Mouse (Mus musculus): ENCODE measurements at regions not wholly inside any gene's neighbourhood (a gene's known extent, or its start where the extent isn't known, plus 50 kb on each side); places are given as distances from the start of the nearest gene placed in this dataset.

DNA sequence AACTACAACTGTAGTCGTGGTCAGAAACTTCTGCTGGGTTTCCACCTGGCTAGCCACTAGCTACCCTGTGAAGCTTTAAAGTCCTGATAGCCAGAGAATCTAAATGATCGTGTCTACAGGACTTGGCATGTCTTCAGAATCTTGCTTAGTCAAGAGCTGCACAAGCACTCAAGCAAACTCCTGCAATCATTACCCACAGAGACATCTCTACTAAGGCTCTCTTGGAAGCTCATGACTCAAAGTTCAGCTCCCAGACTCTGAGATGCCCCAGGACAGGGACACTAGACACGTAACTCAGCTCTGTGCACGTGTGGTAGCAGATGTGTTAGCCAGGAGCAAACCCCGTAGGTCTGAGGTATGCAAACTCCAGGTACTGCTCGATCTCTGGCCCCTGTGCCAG is 242.2 kb downstream of the Rybp start:
- DNase-seq = peak; percentile 33

DNA sequence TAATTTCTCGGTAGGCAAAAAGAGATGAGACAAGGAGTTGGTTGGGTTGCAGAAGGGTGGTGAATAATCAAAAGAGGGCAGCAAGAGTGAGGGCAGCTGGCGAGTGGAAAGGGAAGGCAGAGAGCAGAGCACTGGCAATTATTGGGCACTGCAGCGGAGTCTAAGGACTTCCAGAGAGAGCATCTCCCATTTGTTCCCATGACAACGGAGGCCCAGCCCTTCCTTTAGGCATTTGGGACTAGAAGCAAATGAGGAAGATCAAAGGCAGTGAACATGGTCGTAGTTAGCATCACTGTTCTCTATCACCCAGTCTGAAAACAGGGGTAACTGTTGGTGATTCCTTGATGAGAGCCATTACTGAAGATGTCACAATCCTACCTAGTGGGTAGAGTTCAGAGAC is 246.1 kb downstream of the Rybp start:
- no peak for DNase-seq

- no peak for DNase-seq
Observed at GRCm38 (mm10) chr6:100040459-100040984, 246.8 kb downstream of the Rybp start.

DNA sequence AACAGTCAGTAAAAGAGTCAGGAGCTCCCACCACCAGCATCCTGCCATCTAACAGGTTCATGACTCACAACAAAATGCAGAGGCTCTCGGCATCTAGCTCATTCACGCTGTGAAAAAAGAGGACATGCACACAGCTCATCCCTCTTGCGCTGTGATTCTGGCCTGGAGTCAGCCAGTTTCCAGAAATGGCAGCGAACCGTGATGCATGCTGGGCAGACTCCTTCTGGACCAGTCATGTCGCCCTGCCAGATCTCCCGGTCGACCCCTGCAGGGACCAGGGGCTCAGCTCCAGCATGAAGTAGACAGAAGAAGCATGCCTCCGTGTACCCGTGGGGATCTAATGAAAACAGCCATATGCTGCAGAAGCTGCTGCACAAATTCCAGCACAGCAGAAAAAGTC is 254.6 kb downstream of the Rybp start:
- no peak for DNase-seq

- no peak for DNase-seq
Observed at GRCm38 (mm10) chr6:100030522-100030921, 256.8 kb downstream of the Rybp start.

- DNase-seq = no peak
Observed at GRCm38 (mm10) chr6:100030010-100030409, 257.3 kb downstream of the Rybp start.

DNA sequence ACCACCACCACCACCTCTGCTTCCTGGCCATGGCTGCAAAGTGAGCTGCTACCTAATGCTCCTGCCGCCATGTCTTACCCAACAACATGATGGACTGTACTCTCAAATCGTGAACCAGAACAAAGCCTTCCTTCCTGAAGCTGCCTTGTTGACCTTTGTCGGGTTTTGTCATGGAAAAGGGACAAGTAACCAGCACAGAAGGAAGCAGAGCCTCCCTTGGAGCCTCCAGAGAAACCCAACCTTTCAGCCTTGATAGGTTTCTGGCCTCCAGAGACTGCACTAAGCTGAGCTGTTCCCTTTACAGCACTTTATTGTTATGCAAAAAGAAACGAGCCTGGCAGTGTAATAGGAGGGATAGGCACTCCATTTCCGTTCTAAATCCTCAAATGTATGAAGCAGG is 259.8 kb downstream of the Rybp start:
- no peak for DNase-seq

GRCm38 (mm10) chr6:100025531-100025951 is 261.7 kb downstream of the Rybp start:
- peak; percentile 20 for DNase-seq

DNA sequence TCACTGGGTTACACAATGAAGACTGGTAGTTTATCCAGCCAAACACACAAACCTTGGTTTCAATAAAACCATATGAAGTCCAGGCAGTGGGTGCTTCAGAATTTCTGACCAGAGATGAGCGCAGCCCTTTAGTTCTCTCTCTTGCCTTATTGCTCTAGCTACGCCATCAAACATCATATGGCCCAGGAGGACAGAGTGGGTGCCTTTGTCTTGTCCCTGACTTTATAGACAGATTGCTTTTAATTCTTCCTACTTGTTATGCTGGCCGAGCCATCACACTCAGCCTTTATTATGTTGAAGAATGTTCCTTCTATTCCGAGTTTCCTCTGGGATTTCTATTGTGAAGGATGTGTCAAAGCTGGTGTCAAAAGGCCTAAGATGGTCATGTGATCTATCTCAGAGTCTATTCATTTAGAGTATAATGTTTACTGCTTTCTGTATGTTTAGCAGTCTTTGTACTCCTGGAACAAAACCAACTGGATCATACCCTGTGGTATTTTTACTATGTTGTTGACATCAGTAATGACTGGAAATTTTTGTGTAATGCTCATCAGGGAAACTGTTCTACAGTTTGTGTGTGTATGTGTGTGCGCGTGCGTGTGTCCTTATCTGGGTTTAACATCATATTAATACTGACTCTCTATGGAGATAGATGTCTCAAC is 263.7 kb downstream of the Rybp start:
- DNase-seq = no peak

- DNase-seq = no peak
Observed at GRCm38 (mm10) chr6:100019016-100019415, 268.3 kb downstream of the Rybp start.

- peak; percentile 91 for DNase-seq
Observed at GRCm38 (mm10) chr6:100013949-100014348, 273.3 kb downstream of the Rybp start.

DNA sequence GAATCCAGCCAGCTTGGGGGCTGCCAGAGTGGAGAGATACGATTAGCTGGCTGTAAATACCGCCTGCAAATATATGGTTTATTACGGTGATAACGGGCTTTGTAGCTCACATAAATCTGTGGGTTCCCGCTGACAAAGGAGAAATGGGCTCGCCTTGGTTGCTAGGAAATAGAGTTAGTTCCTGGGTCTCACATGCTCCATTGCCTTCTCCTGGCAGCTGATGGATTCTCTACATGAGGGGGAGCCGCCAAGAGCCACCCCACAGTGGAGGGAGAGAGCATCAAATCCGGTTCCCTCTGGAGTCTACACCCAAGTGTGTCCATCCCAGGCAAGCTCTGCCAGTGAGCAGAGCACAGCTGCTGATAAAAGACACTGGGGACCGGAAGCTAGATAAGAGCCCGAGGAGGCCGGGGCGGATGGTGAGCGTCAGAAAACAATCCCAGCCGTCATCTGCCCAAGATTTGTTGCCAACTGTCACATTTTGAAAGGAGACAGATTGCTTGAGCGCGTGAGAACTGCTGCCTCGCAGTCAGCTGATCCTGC is 275.7 kb downstream of the Rybp start:
- peak; percentile 85 for DNase-seq

DNA sequence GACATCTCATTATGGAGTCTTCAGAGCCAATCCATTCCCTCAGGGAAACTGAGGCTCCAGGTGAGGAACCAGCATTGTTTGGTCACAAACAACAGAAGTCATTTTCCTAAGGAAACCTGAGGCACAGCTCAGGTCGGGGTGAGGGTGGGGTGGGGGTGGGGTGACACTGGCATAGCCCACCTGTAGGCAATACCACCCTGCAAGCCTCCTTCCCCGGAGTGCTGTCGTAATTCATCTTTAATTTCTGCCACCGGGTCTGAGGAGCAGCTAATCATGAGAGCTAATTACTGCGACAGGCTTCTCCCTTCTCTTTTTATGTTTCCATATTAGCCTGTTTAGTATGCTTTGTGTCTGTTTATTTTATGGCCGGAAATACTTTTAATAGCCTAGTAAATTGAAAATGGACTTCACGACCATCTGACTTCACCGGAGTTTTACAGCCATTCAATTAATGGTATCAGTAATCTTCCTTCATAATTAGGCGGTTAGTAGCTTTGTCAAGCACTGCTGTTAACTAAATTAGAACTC is 276.3 kb downstream of the Rybp start:
- DNase-seq = no peak

- DNase-seq = no peak
Observed at GRCm38 (mm10) chr6:99999711-100000365, 273.6 kb upstream of the Prok2 start.

GRCm38 (mm10) chr6:99995970-99996956 is 270.1 kb upstream of the Prok2 start:
- no peak for DNase-seq

GRCm38 (mm10) chr6:99994026-99994425 is 267.8 kb upstream of the Prok2 start:
- DNase-seq = peak; percentile 19

- DNase-seq = peak; percentile 90
Observed at GRCm38 (mm10) chr6:99991079-99991478, 264.9 kb upstream of the Prok2 start.

DNA sequence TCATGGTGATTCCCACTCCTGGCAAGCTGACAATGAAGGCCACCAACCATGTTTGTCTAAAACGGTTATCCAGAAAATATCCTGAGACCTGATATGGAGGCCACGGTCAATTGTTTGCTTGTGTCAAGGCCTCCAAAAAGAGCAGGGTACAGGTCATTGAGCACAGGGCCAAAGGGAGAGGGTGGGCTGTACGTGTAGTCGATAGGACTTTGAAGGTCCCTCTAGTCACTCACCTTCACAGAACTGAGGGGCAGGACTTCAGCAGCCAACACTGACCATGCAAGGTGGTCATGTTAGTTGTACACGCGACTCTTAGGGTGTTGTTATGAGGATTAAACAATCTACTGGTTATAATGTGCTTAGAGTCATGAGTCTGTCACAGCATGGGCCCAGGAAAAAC is 264.4 kb upstream of the Prok2 start:
- DNase-seq = no peak

DNA sequence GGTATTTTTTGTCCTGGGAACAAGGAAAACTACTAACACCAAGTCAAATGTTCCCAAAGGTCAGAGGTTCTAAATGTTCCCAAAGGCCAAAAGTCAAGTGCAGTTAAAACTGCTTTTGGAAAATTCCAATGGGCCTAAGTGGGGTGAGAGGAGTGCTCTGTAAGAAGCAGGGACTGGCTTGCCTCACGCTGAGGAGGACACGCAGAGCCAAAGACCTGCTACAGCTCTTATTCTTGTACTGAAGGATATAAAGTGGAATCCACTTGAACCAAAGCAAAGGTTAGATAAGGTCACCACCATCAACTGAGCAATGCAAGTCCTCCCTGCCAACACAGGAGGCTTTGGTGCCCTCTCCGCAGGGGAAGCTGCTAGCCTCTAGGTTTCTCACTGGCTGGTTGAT is 260.3 kb upstream of the Prok2 start:
- no peak for DNase-seq

DNA sequence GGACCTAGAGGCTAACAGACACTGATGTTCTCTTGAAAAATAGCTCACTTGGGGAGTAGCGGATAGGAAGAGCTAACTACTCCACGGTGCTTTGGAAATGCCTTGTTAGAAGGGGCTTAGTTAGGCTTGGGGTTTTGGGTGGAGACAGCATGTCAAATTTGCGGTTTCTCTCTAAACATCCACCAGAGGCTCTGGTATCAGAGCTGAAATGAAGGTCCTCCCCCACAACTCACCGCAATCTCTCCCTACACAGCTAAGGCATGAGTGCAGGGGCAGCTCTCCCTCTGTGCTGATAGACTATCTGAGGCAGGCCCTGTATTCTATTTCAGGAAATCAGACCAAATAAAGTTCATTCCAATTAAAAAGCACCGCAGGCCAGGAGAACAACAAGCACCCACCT is 259.1 kb upstream of the Prok2 start:
- no peak for DNase-seq

GRCm38 (mm10) chr6:99984856-99985224 is 258.6 kb upstream of the Prok2 start:
- no peak for DNase-seq

DNA sequence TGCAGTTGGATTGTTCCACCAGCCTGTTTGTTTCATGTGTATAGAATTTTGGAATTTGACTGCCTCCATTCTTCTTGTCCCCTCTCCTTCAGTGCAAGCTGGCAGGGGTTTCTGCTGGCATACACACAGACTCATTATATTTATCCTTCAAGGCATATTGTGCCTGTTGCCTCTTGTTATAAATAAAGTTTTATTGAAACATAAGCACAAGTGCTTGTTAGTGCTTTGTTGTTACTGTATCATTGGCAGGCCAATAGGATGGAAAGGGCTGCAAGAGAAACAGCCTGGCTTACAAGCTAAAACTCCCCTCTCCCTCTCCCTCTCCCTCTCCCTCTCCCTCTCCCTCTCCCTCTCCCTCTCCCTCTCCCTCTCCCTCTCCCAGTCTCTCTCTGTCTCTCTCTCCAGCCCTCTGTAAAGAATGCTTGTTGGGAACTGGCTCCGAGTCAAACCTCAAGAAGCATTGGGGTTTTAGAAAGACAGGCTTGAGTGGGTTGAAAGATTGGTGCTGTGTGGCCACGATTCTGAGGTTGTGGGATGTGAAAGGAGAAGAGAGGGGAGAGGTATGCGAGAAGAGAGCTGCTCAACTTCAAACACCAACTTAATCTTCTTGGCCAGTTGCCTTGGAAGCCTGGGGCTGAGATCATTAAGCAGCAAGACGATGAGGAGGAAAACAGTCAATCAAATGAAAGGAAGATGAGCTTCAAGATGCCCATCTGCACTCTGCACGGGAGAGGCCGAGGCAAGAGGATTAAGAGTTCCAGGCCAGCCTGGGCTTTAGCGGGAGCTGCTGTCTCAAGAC is 258.1 kb upstream of the Prok2 start:
- DNase-seq = no peak
